Comparison of ENCODE assay signal across 8 mouse cellular contexts in genomic region chr5:144189950-144190583, GRCm38 (mm10). TPM values are rescaled to one million over a fixed set of nuclear protein-coding genes. Genes with fewer than 3 reads are reported as not detected.
A peak's percentile ranks its signal among the peaks of the same experiment; 100 is the strongest.
DNase-seq lines count a peak whose midpoint lies in the region; ATAC-seq and TF ChIP-seq lines count a peak whose summit lies in the region.

TSS of gene Bhlha15 (plus strand) at chr5:144190286.

- H3K27ac ChIP-seq in cerebellum, adult 2 months (ENCODE audit: insufficient read depth, low read length), result no peak within 1 kb of the TSS
- H3K27ac ChIP-seq in heart, postnatal 0 days (ENCODE audit: low read depth), result no peak within 1 kb of the TSS

- H3K9me3 ChIP-seq in heart, postnatal 0 days (replicated peaks; ENCODE audit: control insufficient read depth, low read length), result no peaks in the 10 kb centered on the region

- 0 out of 2 replicates have a peak within 1 kb of the TSS, but pooled peaks have one; percentile 8 for H3K9ac ChIP-seq in heart, postnatal 0 days (replicated peaks; ENCODE audit: low read depth, low read length)

- no peak for TF ChIP-seq POLR2A in cerebellum, adult 2 months (IDR thresholded peaks at IDR 0.05; ENCODE audit: borderline replicate concordance, insufficient read depth, low read length)

- H3K4me1 ChIP-seq in cerebellum, adult 2 months (ENCODE audit: control insufficient read depth, insufficient read depth, low read length), result peaks cover 8% of the 10 kb centered on the region; the same call in 1 of the 2 replicates
- H3K4me1 ChIP-seq in heart, postnatal 0 days (ENCODE audit: control insufficient read depth, insufficient read depth), result peaks cover 8% of the 10 kb centered on the region

- H3K36me3 ChIP-seq in heart, postnatal 0 days (replicated peaks; ENCODE audit: control insufficient read depth, insufficient read depth, low read length), result peaks cover 27% of the 10 kb centered on the region

- H3K27me3 ChIP-seq in cerebellum, adult 2 months (ENCODE audit: control insufficient read depth, insufficient read depth, low read length), result no peaks in the 10 kb centered on the region
- H3K27me3 ChIP-seq in heart, postnatal 0 days (ENCODE audit: control insufficient read depth, insufficient read depth, low read length), result no peaks in the 10 kb centered on the region

- WGBS in cerebellum, adult 2 months, result 9% methylated on average over 26 of the region's 26 CpGs
- 4% methylated on average over 24 of the region's 26 CpGs for WGBS in heart, postnatal 0 days

- no peak for TF ChIP-seq CTCF in cerebellum, adult 2 months (IDR thresholded peaks at IDR 0.05; ENCODE audit: borderline replicate concordance, insufficient read depth, low read depth, low read length)
- no peak for TF ChIP-seq CTCF in heart, postnatal 0 days (IDR thresholded peaks at IDR 0.05; ENCODE audit: low read depth)

- peak; percentile 46 to 53 for DNase-seq in cerebellum, postnatal 10 days
- no peak for DNase-seq in cerebellum, adult 2 months
- DNase-seq in embryo, embryonic 10 days (ENCODE audit: low spot score), result peak; percentile 70
- no peak for DNase-seq in heart, postnatal 0 days (ENCODE audit: low spot score)
- DNase-seq in kidney, postnatal 25 days, result peak; percentile 75 to 88
- peak; percentile 53 to 61 for DNase-seq in spleen, postnatal 14 days (ENCODE audit: low spot score in 2 of 2)
- DNase-seq in layer of hippocampus, postnatal 36 days, result no peak

- no peak within 1 kb of the TSS for H3K4me3 ChIP-seq in cerebellum, adult 2 months (replicated peaks; ENCODE audit: insufficient read depth, low read depth, low read length)
- peak within 1 kb of the TSS; percentile 29 for H3K4me3 ChIP-seq in heart, postnatal 0 days (ENCODE audit: low read depth, low read length)

- TF ChIP-seq EP300 in heart, postnatal 0 days (IDR thresholded peaks at IDR 0.05; ENCODE audit: low read depth), result no peak

- peak within 1 kb of the TSS; percentile 61 for H3K4me2 ChIP-seq in heart, postnatal 0 days (ENCODE audit: low read depth, low read length)

- ATAC-seq in heart, postnatal 0 days (ENCODE audit: insufficient read depth, low read depth), result peak; percentile 47
- peak; percentile 69 for ATAC-seq in megakaryocyte, adult 5-6 weeks (ENCODE audit: poor library complexity, severe bottlenecking)

RNA-seq across cellular contexts. Expression of gene Bhlha15, which starts in this region (rescaled TPM):
- polyA plus RNA-seq in cerebellum, adult 2 months (2012; rRNA removed), result 0.14 and 0.15 TPM in 2 replicates
- total RNA-seq in heart, postnatal 0 days (2014; rRNA removed; ENCODE audit: low replicate concordance), result 0.31 and 0.54 TPM in 2 replicates
- polyA plus RNA-seq in heart, postnatal 0 days (2015; fragmentation: Nextera tagmentation; extraction: Ambion mirVana), result 0.04 and 0.08 TPM in 2 replicates
- total RNA-seq in megakaryocyte, adult 5-6 weeks (2015), result 0.07 and 0.16 TPM in 2 replicates
- 0.07 TPM in 1 of 2 replicates, not detected in the other for total RNA-seq in megakaryocyte, adult 5-6 weeks (2017)
- total RNA-seq in layer of hippocampus, postnatal 36 days (2021), result under 1 TPM; 0.13 to 0.25 TPM

Comparison
In these comparisons a context has a peak if more than half of its experiments do, and no peak if none do; other contexts are left out.
1. DNase-seq: peak in cerebellum, postnatal 10 days (2 of 2), embryo, embryonic 10 days (single experiment), kidney, postnatal 25 days (2 of 2) and spleen, postnatal 14 days (2 of 2); none in cerebellum, adult 2 months (0 of 2), heart, postnatal 0 days (single experiment) and layer of hippocampus, postnatal 36 days (0 of 2).
2. Peak in ATAC-seq, H3K4me3 ChIP-seq, H3K9ac ChIP-seq and H3K4me2 ChIP-seq in heart, postnatal 0 days; RNA of the gene not detected or under 1 TPM.
3. Peak in ATAC-seq in megakaryocyte, adult 5-6 weeks; RNA of the gene not detected or under 1 TPM.